Mouse (Mus musculus) embryo, embryonic 11 days (tissue): Measurements from ENCODE around the gene Pim2.
"Not testable (repeated sequence)": the region's sequence is repeated elsewhere in the genome, so short reads cannot be mapped to it uniquely, and the experiment has no call there.

ENCODE experiments used
- DNase-seq: peaks from one replicate; pipeline ENCODE4 v3.0.0-alpha.2; 2015

Gene Pim2

DNA sequence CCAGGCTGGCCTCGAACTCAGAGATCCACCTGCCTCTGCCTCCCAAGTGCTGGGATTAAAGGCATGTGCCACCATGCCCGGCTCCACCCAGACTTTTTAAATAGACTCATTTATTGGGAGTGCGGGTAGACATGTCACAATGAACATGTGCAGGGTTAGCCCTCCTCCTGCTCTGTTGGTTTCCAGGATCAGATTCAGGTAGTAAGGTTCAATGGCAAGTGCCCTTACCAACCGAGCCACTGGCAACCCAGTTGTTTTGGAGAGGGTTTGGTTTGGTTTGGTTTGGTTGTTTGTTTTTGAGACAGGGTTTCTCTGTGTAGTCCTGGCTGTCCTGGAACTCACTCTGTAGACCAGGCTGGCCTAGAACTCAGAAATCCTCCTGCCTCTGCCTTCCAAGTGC is 31.2 kb downstream of the Pim2 start, which contains the start of gene Gm10490:
Gm10490 (plus strand) TSS at position 301 of the 400 bp plus-strand sequence.
- DNase-seq, result not testable (repeated sequence)

DNA sequence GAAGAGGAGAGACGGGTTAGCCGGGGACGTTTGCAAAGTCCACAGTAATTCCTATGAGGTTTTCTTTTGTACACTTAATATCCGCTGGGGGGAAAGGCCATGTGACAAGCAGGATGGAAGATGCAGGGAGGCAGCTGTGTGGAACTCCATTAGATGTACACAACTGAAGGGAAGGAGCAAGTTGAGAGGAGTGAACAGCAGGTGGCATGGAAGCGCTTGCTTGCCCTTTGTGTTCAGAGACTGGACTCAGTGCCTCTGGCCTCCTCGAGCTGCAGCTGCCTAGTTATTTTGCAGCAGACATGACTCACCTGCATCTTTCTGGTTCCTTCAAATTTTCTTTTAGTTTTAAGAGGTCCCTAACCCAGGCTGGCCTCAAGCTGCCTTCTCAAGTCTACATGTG is 32.4 kb downstream of the Pim2 start:
- no peak for DNase-seq

DNA sequence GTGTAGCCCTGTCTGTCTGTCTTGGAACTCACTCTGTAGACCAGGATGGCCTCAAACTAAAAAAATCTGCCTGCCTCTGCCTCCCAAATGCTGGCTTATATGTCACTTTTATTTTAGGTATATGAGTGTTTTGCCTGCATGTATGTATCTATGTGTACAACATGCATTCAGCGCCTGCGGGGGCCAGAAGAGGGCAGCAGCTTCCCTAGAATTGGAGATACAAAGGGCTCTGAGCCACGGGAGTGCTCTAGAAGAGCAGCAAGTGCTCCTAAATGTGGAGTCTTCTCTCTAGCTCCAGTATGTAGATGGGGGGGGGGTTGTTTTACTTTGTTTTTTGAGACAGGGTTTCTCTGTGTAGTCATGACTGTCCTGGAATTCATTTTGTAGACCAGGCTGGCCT is 37.6 kb downstream of the Pim2 start:
- peak; percentile 24 for DNase-seq

DNA sequence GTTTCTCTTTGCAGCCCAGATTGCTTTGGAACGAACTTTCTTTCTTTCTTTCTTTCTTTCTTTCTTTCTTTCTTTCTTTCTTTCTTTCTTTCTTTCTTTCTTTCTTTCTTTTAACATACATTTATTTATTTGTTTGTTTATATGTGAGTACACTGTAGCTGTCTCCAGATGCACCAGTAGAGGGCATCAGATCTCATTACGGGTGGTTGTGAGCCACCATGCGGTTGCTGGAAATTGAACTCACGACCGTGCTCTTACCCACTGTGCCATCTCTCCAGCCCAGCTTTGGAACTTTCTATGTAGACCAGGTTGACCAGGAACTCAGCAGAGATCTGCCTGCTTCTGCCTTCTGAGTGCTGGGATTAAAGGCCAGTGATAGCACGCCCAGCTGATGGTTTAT is 39.9 kb downstream of the Pim2 start:
- DNase-seq, result not testable (repeated sequence)

DNA sequence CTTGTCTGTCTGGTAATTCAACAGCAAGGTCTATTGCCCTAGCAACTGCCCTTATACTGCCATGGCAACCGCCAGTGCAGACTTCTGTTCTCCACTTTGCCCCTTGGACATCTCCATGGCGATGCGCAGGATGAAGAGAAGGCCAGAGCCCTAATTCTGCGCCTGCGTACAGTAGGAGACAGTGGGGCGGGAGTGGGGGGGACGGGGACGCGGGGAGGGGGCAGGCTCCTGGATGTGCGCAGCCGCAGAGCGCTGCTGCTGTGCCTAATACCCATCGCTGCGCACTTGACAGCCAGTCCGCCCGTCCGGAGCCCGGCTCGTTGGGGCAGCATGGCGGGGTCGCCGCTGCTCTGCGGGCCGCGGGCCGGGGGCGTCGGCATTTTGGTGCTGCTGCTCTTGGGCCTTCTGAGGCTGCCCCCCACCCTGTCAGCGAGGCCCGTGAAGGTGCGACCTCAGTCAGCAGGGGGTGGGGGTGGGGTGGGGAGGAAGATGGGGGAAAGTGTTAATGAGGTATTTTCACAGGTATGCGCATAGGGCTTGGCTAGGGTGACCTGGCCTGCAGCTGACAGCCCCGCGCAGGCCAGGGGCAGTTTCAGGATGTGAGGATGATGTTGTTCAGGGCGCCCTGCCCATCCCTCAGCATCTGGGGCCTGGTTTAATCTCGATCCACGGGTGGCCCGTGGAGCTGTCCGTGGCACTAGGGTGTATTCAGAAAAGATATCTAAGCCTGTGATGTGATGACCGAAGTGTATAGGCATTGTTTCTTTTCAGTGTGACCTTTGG is 41.7 kb downstream of the Pim2 start, which contains the start of gene Pcsk1n:
Pcsk1n (plus strand) TSS at position 222 of the 783 bp plus-strand sequence.
- DNase-seq, result peak; percentile 66

DNA sequence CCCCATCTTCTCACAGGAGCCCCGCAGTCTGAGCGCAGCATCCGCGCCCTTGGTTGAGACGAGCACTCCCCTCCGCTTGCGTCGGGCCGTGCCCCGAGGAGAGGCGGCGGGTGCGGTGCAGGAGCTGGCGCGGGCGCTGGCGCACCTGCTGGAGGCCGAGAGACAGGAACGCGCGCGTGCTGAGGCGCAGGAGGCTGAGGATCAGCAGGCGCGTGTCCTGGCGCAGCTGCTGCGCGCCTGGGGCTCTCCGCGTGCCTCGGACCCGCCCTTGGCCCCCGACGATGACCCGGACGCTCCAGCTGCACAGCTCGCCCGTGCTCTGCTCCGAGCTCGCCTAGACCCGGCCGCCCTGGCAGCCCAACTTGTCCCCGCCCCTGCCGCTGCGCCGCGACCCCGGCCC is 44.0 kb downstream of the Pim2 start:
- peak; percentile 47 for DNase-seq

DNA sequence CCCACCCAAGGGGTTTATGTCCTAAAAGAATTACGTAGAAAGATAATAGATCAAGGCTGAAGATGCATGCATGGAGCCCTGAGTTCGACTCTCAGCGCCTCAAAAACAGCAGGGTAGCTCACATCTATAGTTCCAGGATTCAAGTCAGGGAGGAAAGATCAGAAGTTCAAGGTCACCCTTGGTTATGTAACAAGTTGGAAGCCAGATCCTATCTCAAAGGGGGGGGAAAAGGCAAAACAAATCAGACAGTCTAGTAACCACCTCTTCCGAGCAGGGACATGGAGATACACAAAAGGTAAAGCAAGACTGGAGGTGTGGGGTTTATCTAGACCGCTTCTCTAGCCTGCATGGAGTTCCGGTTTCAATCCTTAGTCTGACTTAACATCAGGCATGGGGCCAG is 48.2 kb downstream of the Pim2 start:
- DNase-seq, result no peak

DNA sequence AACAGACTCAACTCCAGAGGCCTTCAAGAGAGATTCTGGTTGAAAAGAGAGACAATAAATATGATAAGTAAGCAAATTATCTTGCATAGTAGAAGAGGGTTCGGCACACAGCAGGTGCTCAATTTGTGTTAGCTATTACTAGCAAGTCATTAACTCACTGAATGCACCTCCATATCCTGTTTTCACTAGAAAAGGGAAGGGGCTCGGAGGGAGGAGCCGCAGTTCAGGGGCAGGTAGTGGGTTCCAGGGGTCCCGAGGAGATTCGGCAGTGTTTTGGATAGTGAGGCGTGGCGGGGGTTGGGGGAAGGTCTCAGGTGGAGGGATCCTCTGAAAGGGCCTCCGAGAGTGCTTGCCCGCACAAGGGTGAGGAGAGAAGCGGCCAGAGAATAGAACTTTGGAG is 49.1 kb downstream of the Pim2 start:
- DNase-seq, result no peak

DNA sequence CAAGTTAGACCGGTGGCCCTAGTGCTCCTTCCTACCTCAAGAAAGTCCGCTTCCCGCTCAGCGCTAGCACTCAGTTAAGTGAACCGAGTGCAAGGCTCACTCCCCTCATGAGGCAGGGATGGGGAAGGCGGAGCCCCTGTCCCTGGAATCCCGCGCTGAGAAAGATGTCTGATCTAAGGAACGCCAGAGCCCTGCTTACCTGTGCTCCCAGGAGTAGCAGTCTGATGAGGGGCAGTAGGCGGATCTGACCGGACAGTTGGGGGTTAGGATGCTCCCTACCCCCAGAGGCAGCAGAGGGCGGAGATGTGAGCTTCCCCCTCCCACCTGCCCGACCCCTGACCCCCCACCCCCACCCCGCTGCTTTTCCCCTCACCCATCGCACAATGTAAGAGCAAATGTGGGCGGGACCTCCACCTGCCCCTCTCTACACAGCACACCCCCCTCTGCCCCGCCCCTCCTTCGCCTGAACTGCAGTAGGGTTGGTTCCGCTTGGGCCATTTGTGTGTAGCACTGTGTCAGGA is 50.3 kb downstream of the Pim2 start, which contains the start of gene Eras:
Eras (minus strand) TSS at position 338 of the 521 bp plus-strand sequence.
- DNase-seq, result no peak
